Comparison of ENCODE assay signal across 8 mouse cellular contexts in genomic region chr19:8818301-8818798, GRCm38 (mm10). TPM values are rescaled to one million over a fixed set of nuclear protein-coding genes. Genes with fewer than 3 reads are reported as not detected.
DNase-seq lines count a peak whose midpoint lies in the region; ATAC-seq and TF ChIP-seq lines count a peak whose summit lies in the region.

No protein-coding gene starts in this region.

- no peak for TF ChIP-seq EP300 in ES-Bruce4 (IDR thresholded peaks at IDR 0.05; ENCODE audit: insufficient read depth, low read depth, low read length)
- no peak for TF ChIP-seq EP300 in liver, postnatal 0 days (IDR thresholded peaks at IDR 0.05; ENCODE audit: low read depth)

- intact Hi-C loops in heart, postnatal 10 days (cut with DNase I), result loop anchor here (2.0 kb wide), 1 partner anchor 16 kb away; the partner anchor contains the start of gene Zbtb3

- H3K4me1 ChIP-seq in heart, embryonic 14.5 days (ENCODE audit: control insufficient read depth in 2 of 2, insufficient read depth in 2 of 2, low read length in 2 of 2), result peaks cover 7 to 34% of the 10 kb centered on the region in 2 experiments
- peaks cover 2% of the 10 kb centered on the region for H3K4me1 ChIP-seq in ES-Bruce4 (ENCODE audit: control insufficient read depth, insufficient read depth, low read length)
- peaks cover 48% of the 10 kb centered on the region for H3K4me1 ChIP-seq in forebrain, embryonic 16.5 days (replicated peaks; ENCODE audit: control insufficient read depth, insufficient read depth, low read length)
- H3K4me1 ChIP-seq in liver, postnatal 0 days (ENCODE audit: insufficient read depth), result peaks cover 22% of the 10 kb centered on the region

- WGBS in heart, embryonic 14.5 days, result 20% methylated on average over 14 of the region's 14 CpGs
- WGBS in forebrain, embryonic 16.5 days, result 25% methylated on average over 14 of the region's 14 CpGs
- WGBS in liver, postnatal 0 days (ENCODE audit: insufficient replicate concordance), result 15% methylated on average over 14 of the region's 14 CpGs

- TF ChIP-seq CTCF in ES-Bruce4 (IDR thresholded peaks at IDR 0.05; ENCODE audit: low read depth, low read length), result no peak
- no peak for TF ChIP-seq CTCF in liver, postnatal 0 days (IDR thresholded peaks at IDR 0.05; ENCODE audit: low read depth)

- no peak for DNase-seq in heart, postnatal 10 days
- no peak for DNase-seq in liver, postnatal 0 days
- DNase-seq in adipocyte (ENCODE audit: low spot score), result no peak
- no peak for DNase-seq in kidney, adult 9 months

- H3K36me3 ChIP-seq in heart, embryonic 14.5 days (ENCODE audit: control insufficient read depth, insufficient read depth, low read length), result peaks cover 46% of the 10 kb centered on the region
- H3K36me3 ChIP-seq in ES-Bruce4 (ENCODE audit: control insufficient read depth, insufficient read depth, low read length, poor library complexity, severe bottlenecking), result peaks cover 38% of the 10 kb centered on the region
- no peaks in the 10 kb centered on the region for H3K36me3 ChIP-seq in forebrain, embryonic 16.5 days (ENCODE audit: control insufficient read depth, insufficient read depth)
- peaks cover 29% of the 10 kb centered on the region for H3K36me3 ChIP-seq in liver, postnatal 0 days (replicated peaks; ENCODE audit: insufficient read depth, low read length)

- H3K27ac ChIP-seq in heart, embryonic 14.5 days (replicated peaks in 1 of 2; ENCODE audit: control insufficient read depth in 1 of 2, insufficient read depth in 1 of 2, low read depth in 2 of 2, low read length in 2 of 2), result peak overlapping the region; percentile 95 to 98
- peak overlapping the region; percentile 96 for H3K27ac ChIP-seq in ES-Bruce4 (ENCODE audit: insufficient read depth, low read length)
- H3K27ac ChIP-seq in forebrain, embryonic 16.5 days (ENCODE audit: low read length), result peak overlapping the region; percentile 90
- peak overlapping the region; percentile 99 for H3K27ac ChIP-seq in liver, postnatal 0 days (ENCODE audit: low read depth)

- H3K9me3 ChIP-seq in heart, embryonic 14.5 days (ENCODE audit: control insufficient read depth, low read length), result no peaks in the 10 kb centered on the region
- no peaks in the 10 kb centered on the region for H3K9me3 ChIP-seq in ES-Bruce4 (replicated peaks; ENCODE audit: control insufficient read depth, insufficient read depth, low read length, poor library complexity, severe bottlenecking)
- H3K9me3 ChIP-seq in forebrain, embryonic 16.5 days (ENCODE audit: control insufficient read depth, low read length), result no peaks in the 10 kb centered on the region
- no peaks in the 10 kb centered on the region for H3K9me3 ChIP-seq in liver, postnatal 0 days (ENCODE audit: low read length)

- peak overlapping the region; percentile 98 for H3K4me2 ChIP-seq in heart, embryonic 14.5 days (ENCODE audit: low read length)
- peak overlapping the region; percentile 92 for H3K4me2 ChIP-seq in forebrain, embryonic 16.5 days (ENCODE audit: low read length)
- H3K4me2 ChIP-seq in liver, postnatal 0 days (ENCODE audit: low read depth, low read length), result peak overlapping the region; percentile 87

- H3K9ac ChIP-seq in heart, embryonic 14.5 days (ENCODE audit: low read length), result peak overlapping the region; percentile 86
- peak overlapping the region; percentile 88 for H3K9ac ChIP-seq in ES-Bruce4 (ENCODE audit: low read depth, poor library complexity, severe bottlenecking)
- H3K9ac ChIP-seq in forebrain, embryonic 16.5 days (replicated peaks; ENCODE audit: low read depth, low read length), result peak overlapping the region; percentile 61
- H3K9ac ChIP-seq in liver, postnatal 0 days (replicated peaks), result peak overlapping the region; percentile 94

- no peak for ATAC-seq in heart, embryonic 14.5 days (ENCODE audit: insufficient number of reproducible peaks, insufficient read depth, low FRiP score, low read depth)
- no peak for ATAC-seq in forebrain, embryonic 16.5 days
- ATAC-seq in liver, postnatal 0 days, result no peak
- ATAC-seq in erythroid progenitor cell, adult 5-6 weeks (replicated peaks; ENCODE audit: low FRiP score, poor library complexity, severe bottlenecking), result no peak

- TF ChIP-seq POLR2A in ES-Bruce4 (IDR thresholded peaks at IDR 0.05; ENCODE audit: insufficient read depth, low read length), result no peak

- H3K27me3 ChIP-seq in heart, embryonic 14.5 days (ENCODE audit: control insufficient read depth, insufficient read depth, low read length), result no peaks in the 10 kb centered on the region
- no peaks in the 10 kb centered on the region for H3K27me3 ChIP-seq in ES-Bruce4 (ENCODE audit: control insufficient read depth, insufficient read depth, low read length, poor library complexity, severe bottlenecking)
- no peaks in the 10 kb centered on the region for H3K27me3 ChIP-seq in forebrain, embryonic 16.5 days (replicated peaks; ENCODE audit: control insufficient read depth, insufficient read depth, low read length)
- no peaks in the 10 kb centered on the region for H3K27me3 ChIP-seq in liver, postnatal 0 days (ENCODE audit: insufficient read depth, low read length)

- peak overlapping the region; percentile 55 to 96 for H3K4me3 ChIP-seq in heart, embryonic 14.5 days (ENCODE audit: control insufficient read depth in 1 of 2, insufficient read depth in 1 of 2, low read depth in 1 of 2, low read length in 2 of 2)
- H3K4me3 ChIP-seq in ES-Bruce4 (ENCODE audit: low read depth, low read length), result peak overlapping the region; percentile 92
- H3K4me3 ChIP-seq in forebrain, embryonic 16.5 days (replicated peaks; ENCODE audit: low read length), result peak overlapping the region; percentile 99
- H3K4me3 ChIP-seq in liver, postnatal 0 days (ENCODE audit: low read depth, low read length), result peak overlapping the region; percentile 98

RNA-seq across cellular contexts. Expression of gene Ttc9c, which starts 0.8 kb away (rescaled TPM):
- 27.7 and 31.8 TPM in 2 replicates for polyA plus RNA-seq in heart, embryonic 14.5 days (2014; fragmentation: Nextera tagmentation; extraction: Ambion mirVana)
- total RNA-seq in heart, postnatal 10 days (2021), result 10 to 100 TPM; 14.2 to 17.6 TPM
- polyA plus RNA-seq in ES-Bruce4 (2011; ENCODE audit: insufficient read depth, insufficient read length, low read depth, missing spikeins), result 77.3 and 84.9 TPM in 2 replicates
- polyA plus RNA-seq in forebrain, embryonic 16.5 days (2015; fragmentation: Nextera tagmentation; extraction: Ambion mirVana), result 71.1 and 72.1 TPM in 2 replicates
- 9.8 and 12.5 TPM in 2 replicates for polyA plus RNA-seq in liver, postnatal 0 days (2015; fragmentation: Nextera tagmentation; extraction: Ambion mirVana)
- total RNA-seq in erythroid progenitor cell, adult 5-6 weeks (2015; ENCODE audit: low replicate concordance), result 55.8 and 56.6 TPM in 2 replicates
- total RNA-seq in erythroid progenitor cell, adult 5-6 weeks (2017; ENCODE audit: low replicate concordance), result 59.4 and 73.3 TPM in 2 replicates

RNA-seq across cellular contexts. Expression of gene Hnrnpul2, which starts 1.5 kb away (rescaled TPM):
- 3.9 and 5.0 TPM in 2 replicates for polyA plus RNA-seq in heart, embryonic 14.5 days (2014; fragmentation: Nextera tagmentation; extraction: Ambion mirVana)
- 10 to 100 TPM; 51.0 to 56.3 TPM for total RNA-seq in heart, postnatal 10 days (2021)
- 105 and 108 TPM in 2 replicates for polyA plus RNA-seq in ES-Bruce4 (2011; ENCODE audit: insufficient read depth, insufficient read length, low read depth, missing spikeins)
- 5.1 and 5.5 TPM in 2 replicates for polyA plus RNA-seq in forebrain, embryonic 16.5 days (2015; fragmentation: Nextera tagmentation; extraction: Ambion mirVana)
- 2.1 and 2.3 TPM in 2 replicates for polyA plus RNA-seq in liver, postnatal 0 days (2015; fragmentation: Nextera tagmentation; extraction: Ambion mirVana)
- total RNA-seq in erythroid progenitor cell, adult 5-6 weeks (2015; ENCODE audit: low replicate concordance), result 54.9 and 64.2 TPM in 2 replicates
- 154 and 160 TPM in 2 replicates for total RNA-seq in erythroid progenitor cell, adult 5-6 weeks (2017; ENCODE audit: low replicate concordance)

RNA-seq across cellular contexts. Expression of gene AC129217.1, which starts 11.2 kb away (rescaled TPM):
- 0.43 TPM in 1 of 2 replicates, not detected in the other for polyA plus RNA-seq in heart, embryonic 14.5 days (2014; fragmentation: Nextera tagmentation; extraction: Ambion mirVana)
- total RNA-seq in heart, postnatal 10 days (2021), result not detected
- polyA plus RNA-seq in ES-Bruce4 (2011; ENCODE audit: insufficient read depth, insufficient read length, low read depth, missing spikeins), result 74.8 and 87.2 TPM in 2 replicates
- not detected in 2 replicates for polyA plus RNA-seq in forebrain, embryonic 16.5 days (2015; fragmentation: Nextera tagmentation; extraction: Ambion mirVana)
- not detected in 2 replicates for polyA plus RNA-seq in liver, postnatal 0 days (2015; fragmentation: Nextera tagmentation; extraction: Ambion mirVana)
- not detected in 2 replicates for total RNA-seq in erythroid progenitor cell, adult 5-6 weeks (2015; ENCODE audit: low replicate concordance)
- 9.5 and 15.5 TPM in 2 replicates for total RNA-seq in erythroid progenitor cell, adult 5-6 weeks (2017; ENCODE audit: low replicate concordance)

RNA-seq across cellular contexts. Expression of gene Zbtb3, which starts 16.0 kb away (rescaled TPM):
- polyA plus RNA-seq in heart, embryonic 14.5 days (2014; fragmentation: Nextera tagmentation; extraction: Ambion mirVana), result 3.0 and 3.2 TPM in 2 replicates
- total RNA-seq in heart, postnatal 10 days (2021), result 1 to 10 TPM; 2.2 to 3.0 TPM
- polyA plus RNA-seq in ES-Bruce4 (2011; ENCODE audit: insufficient read depth, insufficient read length, low read depth, missing spikeins), result 3.1 and 4.1 TPM in 2 replicates
- polyA plus RNA-seq in forebrain, embryonic 16.5 days (2015; fragmentation: Nextera tagmentation; extraction: Ambion mirVana), result 8.9 and 9.6 TPM in 2 replicates
- polyA plus RNA-seq in liver, postnatal 0 days (2015; fragmentation: Nextera tagmentation; extraction: Ambion mirVana), result 0.82 and 0.91 TPM in 2 replicates
- total RNA-seq in erythroid progenitor cell, adult 5-6 weeks (2015; ENCODE audit: low replicate concordance), result not detected in 2 replicates
- 1.3 TPM in 1 of 2 replicates, not detected in the other for total RNA-seq in erythroid progenitor cell, adult 5-6 weeks (2017; ENCODE audit: low replicate concordance)

RNA-seq across cellular contexts. Expression of gene Bscl2, which starts 18.9 kb away (rescaled TPM):
- polyA plus RNA-seq in heart, embryonic 14.5 days (2014; fragmentation: Nextera tagmentation; extraction: Ambion mirVana), result 40.6 and 45.0 TPM in 2 replicates
- 10 to 100 TPM; 25.8 to 34.7 TPM for total RNA-seq in heart, postnatal 10 days (2021)
- polyA plus RNA-seq in ES-Bruce4 (2011; ENCODE audit: insufficient read depth, insufficient read length, low read depth, missing spikeins), result 32.3 and 36.2 TPM in 2 replicates
- polyA plus RNA-seq in forebrain, embryonic 16.5 days (2015; fragmentation: Nextera tagmentation; extraction: Ambion mirVana), result 88.3 and 98.7 TPM in 2 replicates
- 30.5 and 32.7 TPM in 2 replicates for polyA plus RNA-seq in liver, postnatal 0 days (2015; fragmentation: Nextera tagmentation; extraction: Ambion mirVana)
- total RNA-seq in erythroid progenitor cell, adult 5-6 weeks (2015; ENCODE audit: low replicate concordance), result 33.9 and 36.0 TPM in 2 replicates
- total RNA-seq in erythroid progenitor cell, adult 5-6 weeks (2017; ENCODE audit: low replicate concordance), result 20.2 and 27.1 TPM in 2 replicates

Comparison
In these comparisons a context has a peak if more than half of its experiments do, and no peak if none do; other contexts are left out.
1. RNA of gene Hnrnpul2, which starts 1.5 kb away (polyA plus RNA-seq): 105 to 108 TPM in ES-Bruce4; 5.1 to 5.5 TPM in forebrain, embryonic 16.5 days, 3.9 to 5.0 TPM in heart, embryonic 14.5 days and 2.1 to 2.3 TPM in liver, postnatal 0 days; every median in the first group is over 10 times any median in the second.
2. RNA of gene AC129217.1, which starts 11.2 kb away (polyA plus RNA-seq): 74.8 to 87.2 TPM in ES-Bruce4; 0.43 TPM in heart, embryonic 14.5 days, not detected in forebrain, embryonic 16.5 days and not detected in liver, postnatal 0 days; every median in the first group is over 10 times any median in the second.
3. Peak in every context shown above with its lines, with median percentiles within 50 percentile points of each other: H3K27ac ChIP-seq, H3K4me2 ChIP-seq, H3K4me3 ChIP-seq and H3K9ac ChIP-seq.